Mouse (Mus musculus): ENCODE measurements around the gene Ms4a18.
A peak's percentile ranks its signal among the peaks of the same experiment; 100 is the strongest.

DNA sequence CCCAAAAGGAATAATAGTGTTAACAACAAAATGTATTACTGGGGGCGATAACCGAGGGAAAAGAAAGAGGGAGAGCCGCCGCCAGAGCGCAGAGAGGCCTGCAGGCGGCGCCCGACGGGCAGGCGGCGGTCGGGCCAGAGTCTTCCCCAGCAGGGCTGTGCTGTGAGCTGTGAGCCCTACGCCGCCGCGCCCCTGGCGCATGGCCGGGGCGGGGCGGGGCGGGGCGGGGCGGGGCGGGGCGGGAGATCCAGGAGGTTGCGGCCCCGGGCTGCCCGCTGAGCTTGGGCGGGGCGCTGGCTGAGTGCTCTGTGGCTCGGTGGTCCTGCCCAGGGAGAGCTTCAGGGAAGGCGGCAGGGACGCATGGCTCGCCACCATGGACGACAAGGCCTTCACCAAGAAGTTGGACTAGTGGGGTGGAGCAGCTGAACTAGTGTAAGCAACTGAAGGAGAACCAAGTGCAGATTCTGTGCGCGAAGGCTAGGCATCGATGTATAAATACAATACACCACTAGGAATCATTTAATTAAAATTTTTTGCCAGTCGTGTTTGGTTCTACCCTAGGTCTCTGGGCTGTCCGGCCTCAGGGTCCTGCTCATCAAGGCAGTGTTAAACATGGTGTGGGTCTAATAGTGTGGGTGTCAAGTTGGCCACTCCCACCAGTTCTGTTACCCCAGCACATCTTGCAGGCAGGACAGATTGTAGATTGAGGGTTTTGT is 27.3 kb upstream of the Ms4a18 start:
- TF ChIP-seq CTCF (conservative IDR thresholded peaks at IDR 0.05; ENCODE audit: insufficient read depth, insufficient read length, low read depth, low read length) = peak; percentile 63
- TF ChIP-seq POLR2A (IDR thresholded peaks at IDR 0.05; ENCODE audit: low read depth, low read length) = no peak

All from kidney, adult 2 months (tissue).